Mouse (Mus musculus) layer of hippocampus, adult 2 months (tissue): Measurements from ENCODE around the gene Lenep. TPM values are rescaled to one million over a fixed set of nuclear protein-coding genes. Genes with fewer than 3 reads are reported as not detected.

ENCODE experiments used
- DNase-seq, 2 experiments: peaks; one replicate each; pipeline ENCODE4 v3.0.0; 2022; ENCODE audit warnings: low spot score in 2 of 2
- H3K27ac ChIP-seq: fragments of 200-600 bp; 2 replicates; pipeline ENCODE4 v1.8.1; 2022
- H3K4me3 ChIP-seq: fragments of 200-600 bp; 2 replicates; pipeline ENCODE4 v1.8.1; 2022; ENCODE audit warnings: mild to moderate bottlenecking
- CTCF ChIP-seq: fragments of 200-600 bp; conservative IDR thresholded peaks from 2 replicates; pipeline ENCODE4 v1.8.1; 2022; ENCODE audit warnings: antibody characterized with exemption, mild to moderate bottlenecking, moderate library complexity
- total RNA-seq, 2 experiments: library from RNA; stranded (reverse); gene quantifications; 2 replicates each; pipeline ENCODE4 v1.2.3; 2021

Gene Lenep
- total RNA-seq, 2 experiments from 2014 or later: 5.8 to 7.1 TPM

DNA sequence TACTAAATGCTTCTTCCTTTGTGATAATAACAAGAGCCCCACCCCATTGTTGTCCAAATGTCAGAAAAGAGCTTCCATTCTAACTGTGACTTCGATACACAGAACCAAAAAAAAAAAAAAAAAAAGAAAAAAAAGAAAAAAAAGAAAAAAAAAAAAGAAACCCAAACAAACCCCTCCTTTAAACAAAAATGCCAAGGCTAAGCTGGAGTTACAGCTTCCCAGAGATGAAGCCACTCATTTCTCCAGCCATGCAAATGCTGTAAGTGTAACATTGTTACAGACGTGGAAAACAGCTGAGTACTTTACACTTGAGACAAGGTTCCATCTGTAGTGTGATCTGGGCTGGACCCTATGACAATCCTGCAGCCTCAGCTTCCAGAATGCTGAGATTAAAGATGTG lies 14.5 kb upstream of the Lenep start:
- no peak for TF ChIP-seq CTCF
- DNase-seq: no peak
- Histone ChIP-seq H3K27ac (no peak overlapping the region), H3K4me3 (no peak overlapping the region)

DNA sequence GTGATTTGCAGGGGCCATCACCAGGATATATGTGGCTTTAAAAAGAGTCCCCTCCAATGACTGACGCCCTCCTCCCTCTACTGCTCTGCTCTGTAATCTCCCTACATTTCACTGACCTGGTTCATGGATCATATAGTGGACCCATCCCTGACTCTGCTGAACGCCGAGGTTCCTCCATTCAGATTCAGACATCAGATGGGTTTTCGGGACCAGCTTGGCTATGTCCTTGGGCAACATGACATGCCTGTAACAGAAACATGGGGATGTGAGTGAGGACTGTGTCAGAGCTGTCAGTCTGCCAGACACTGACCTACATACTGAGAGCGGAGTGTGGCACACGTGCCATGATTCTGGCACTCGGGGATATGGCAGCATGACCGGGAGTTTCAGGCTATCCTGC lies 13.6 kb upstream of the Lenep start:
- Histone ChIP-seq H3K27ac (no peak overlapping the region), H3K4me3 (no peak overlapping the region)
- no peak for DNase-seq
- TF ChIP-seq CTCF: no peak

DNA sequence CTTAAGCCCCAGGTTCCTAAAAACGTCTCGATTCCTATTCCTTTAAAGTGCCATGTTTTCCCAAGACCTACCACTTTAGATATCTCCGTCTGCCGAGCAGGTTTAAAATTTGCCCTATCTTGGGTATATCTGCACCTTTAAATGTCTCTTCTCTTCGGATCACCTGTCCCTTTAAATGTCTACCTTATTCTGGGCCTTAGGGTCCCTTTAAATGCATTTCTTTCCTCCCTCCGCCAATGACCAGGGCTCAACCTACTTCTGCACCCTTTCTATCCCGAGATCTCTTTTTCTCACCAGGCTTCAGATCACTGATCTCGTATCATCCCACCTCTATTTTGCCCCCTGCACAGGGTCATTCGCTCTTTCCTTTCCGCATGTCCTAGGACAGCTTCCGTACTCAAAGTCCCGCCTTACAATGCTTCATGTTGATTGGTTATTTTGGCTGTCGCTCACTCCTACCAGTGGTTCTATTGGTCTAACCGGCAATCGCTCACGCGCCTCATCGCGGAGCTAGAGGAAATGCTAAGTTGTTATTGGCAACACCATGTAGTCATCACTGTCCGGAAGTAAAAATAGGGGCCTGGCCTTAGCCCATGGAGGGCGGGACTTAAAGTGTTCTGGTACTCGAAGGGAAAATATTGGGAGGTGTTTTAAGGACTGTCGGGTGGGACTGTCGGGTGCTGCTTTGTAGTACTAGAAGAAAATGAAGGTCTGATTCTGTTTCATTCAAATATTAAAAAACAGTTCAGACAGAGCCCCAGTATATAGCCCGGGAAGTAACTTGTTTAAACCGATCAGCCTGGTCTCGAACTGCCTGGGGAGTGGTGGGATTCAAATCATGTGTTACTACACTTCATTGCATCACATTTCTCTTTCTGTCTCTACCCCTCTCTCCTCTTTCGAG lies 9.1 kb upstream of the Lenep start, which contains the start of gene Flad1:
Flad1 (minus strand) TSS at position 381 of the 904 bp plus-strand sequence.
- H3K4me3 ChIP-seq: peak within 1 kb of the TSS; percentile 56
- TF ChIP-seq CTCF: no peak
- H3K27ac ChIP-seq: peak within 1 kb of the TSS; percentile 89
- DNase-seq: peak; percentile 99

DNA sequence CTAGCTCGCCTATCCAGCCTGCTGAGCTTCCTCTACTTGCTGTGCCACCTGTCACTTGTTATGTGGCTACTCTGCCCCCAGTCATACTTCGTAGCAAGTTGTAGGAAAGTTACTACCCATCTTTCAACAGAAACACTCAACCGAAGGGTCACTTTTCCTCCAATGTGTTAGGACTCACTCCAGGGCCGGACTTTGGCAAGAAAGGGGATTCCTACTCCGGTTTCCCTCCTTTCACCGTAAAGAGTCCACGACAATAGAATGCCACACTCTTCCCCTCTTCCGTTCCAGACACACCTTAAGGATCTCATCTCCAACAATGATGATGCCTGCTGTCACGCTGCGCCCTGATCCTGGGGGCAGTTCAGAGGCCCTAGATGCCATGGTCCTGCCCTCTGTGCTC lies 8.3 kb upstream of the Lenep start:
- no peak for TF ChIP-seq CTCF
- no peak for DNase-seq
- Histone ChIP-seq H3K27ac (no peak overlapping the region), H3K4me3 (peak overlapping the region; percentile 56)

DNA sequence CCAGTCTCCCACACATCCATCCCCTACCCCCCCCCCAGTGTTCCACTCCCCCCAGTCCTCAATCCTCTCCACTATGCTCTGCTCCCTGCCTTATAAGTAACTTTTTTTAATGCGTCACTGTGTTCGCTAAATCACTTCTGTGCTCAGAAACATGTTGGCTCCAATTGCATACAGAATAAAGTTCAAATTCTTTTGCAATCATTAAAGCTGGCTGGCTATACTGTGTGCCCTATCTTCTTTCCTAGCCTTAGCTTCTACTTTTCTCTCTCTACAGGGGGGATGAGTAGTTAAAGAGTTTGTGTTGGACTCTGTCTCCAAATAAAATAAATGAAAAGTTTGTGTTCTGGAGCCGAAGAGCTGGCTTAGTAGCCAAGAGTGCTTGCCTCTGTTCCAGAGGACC lies 7.1 kb upstream of the Lenep start:
- H3K27ac ChIP-seq: no peak overlapping the region
- TF ChIP-seq CTCF: no peak
- no peak for DNase-seq
- no peak overlapping the region for H3K4me3 ChIP-seq

DNA sequence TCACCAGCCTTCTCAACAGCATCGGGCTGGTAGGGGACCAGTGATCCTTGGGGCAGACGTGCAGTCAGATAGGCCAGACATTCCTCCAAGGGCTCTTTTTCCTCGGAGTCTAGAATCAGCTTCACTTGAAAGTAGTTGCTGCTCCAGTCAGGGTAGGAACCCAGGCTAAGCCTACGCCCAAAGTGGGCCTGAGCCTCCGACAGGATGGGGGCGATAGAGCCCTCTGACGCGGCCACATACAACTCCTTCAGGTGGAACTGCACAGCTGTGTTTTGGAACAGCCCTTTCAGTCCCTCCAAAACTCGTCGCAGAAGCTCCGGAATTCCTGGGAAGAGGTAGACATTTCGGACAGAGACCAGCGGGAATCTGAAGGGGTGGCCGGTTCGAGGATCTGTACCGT lies 5.9 kb upstream of the Lenep start:
- no peak for TF ChIP-seq CTCF
- Histone ChIP-seq H3K4me3 (no peak overlapping the region), H3K27ac (no peak overlapping the region)
- no peak for DNase-seq

DNA sequence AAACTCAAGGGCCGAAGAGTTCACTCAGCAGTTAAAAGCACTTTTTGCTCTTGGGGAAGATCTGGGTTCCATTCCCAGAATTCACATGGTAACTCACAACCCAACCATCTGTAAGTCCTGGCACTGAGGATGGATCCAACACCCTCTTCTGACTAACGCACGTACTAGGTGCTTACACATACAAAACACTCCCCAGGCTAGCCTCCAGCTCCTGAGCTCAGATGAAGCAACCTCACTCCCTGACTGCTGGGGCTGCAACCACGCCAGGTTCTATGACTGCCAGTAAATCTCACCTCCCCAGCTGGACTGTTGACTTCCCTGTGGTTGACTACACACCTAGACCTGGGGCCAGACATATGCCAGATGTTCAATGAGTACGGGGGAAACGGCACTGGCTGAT lies 4.3 kb upstream of the Lenep start:
- peak overlapping the region; percentile 14; the same call in 1 of the 2 replicates for H3K27ac ChIP-seq
- no peak for TF ChIP-seq CTCF
- no peak for DNase-seq
- H3K4me3 ChIP-seq: no peak overlapping the region

DNA sequence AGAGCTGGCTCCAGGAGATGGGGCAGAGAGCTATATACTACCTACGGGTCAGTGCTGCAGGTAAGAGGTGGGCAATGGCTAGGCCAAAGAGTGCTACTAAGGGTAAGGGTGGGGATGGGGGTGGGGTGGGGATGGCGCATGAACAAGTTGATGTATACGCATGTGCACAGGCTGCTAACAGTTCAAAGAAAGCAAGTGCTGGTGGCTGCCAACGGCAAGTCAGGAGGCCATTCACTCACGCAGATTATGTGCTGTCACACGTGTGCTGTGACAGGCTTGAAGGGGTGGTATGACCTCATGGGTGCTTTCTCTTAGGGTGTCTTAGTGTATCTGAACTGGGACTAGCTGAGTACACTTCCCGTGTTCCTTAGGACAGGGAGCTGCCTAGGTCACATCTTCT lies 1.3 kb downstream of the Lenep start:
- Histone ChIP-seq H3K27ac (no peak overlapping the region), H3K4me3 (no peak overlapping the region)
- no peak for TF ChIP-seq CTCF
- DNase-seq: no peak

DNA sequence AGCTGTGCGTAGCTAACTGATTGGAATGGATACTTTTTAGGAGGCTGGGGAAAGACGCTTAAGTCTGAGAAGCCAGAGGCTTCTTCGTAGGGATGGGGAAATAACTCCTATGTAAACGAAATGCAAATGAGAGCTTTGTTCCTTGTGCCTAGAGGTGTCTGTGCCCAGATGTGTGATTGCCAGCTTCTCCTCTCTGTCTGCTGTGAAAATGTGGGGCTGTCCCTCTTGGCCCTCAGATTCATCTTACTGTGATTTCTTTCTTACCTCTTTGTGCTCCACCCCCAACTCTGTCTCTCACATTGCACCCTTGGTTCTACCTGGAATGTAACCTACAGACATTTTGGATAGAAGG lies 6.0 kb downstream of the Lenep start:
- 0 out of 2 replicates have a peak overlapping the region, but pooled peaks have one; percentile 19 for H3K27ac ChIP-seq
- peak overlapping the region; percentile 70 for H3K4me3 ChIP-seq
- no peak for DNase-seq
- no peak for TF ChIP-seq CTCF

DNA sequence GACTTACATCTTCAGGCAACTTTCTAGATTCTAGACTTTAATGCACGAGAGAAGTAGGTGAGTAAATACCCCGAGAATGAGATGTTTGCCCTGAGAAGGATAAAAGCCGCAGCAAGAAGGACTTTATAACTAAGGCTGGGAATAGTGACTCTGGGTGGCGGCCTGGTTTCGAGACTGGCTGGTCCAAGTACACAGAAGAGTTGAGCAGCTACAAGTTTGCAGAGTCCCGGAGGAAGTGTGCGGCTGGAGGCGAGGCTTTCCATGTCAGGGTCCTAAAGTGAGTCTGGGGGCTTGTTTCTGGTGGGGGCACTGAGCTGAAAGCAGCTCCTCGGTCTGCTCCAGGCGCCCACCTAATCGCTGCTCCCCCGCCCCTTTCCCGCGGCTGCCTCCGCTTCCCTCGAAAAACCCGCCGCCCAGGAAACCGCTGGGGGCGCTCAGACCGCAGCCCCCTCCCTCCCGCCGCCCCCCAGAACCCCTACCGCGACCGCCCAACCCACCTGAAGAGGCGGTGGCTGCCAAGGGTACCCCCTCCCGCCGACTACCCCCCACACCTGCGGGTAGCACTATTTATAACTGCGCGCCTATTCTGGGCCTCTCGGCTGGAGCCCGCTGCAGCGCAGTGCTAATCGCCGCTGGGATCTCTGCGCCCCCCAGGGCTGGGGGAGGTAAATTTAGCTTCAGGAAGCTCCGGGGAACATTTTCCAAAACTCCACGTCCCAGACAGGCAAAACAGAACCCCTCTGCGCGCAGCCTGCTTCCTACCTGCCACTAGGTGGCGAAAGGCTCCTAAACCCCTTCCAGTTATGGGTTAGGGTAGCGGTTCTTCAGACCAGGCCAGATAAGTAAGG lies 6.6 kb downstream of the Lenep start:
- peak overlapping the region; percentile 19; the same call in 1 of the 2 replicates for H3K27ac ChIP-seq
- peak; percentile 88 for TF ChIP-seq CTCF
- H3K4me3 ChIP-seq: peak overlapping the region; percentile 70
- DNase-seq: peak in 1 of 2 experiments; percentile 44

DNA sequence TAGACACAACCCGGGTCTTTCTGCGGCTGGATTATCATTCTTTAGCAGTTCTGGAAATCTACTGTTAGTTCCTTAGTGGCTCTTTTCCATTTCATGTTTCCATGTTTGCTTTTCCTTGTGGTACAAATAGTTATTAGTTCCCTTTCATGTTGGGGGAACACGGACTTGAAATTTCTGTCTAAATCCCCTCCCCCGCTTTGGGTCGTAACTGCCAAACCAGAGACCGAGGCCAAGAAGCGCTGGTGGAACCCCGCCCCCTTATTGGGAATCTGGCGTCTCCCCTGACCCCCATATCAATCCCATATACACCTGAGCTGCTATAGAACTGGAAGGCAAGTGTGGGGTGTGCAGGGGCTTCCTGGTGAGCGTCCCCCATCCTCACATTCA lies 7.2 kb downstream of the Lenep start:
- Histone ChIP-seq H3K4me3 (peak overlapping the region; percentile 70), H3K27ac (peak overlapping the region; percentile 94)
- DNase-seq: no peak
- no peak for TF ChIP-seq CTCF

DNA sequence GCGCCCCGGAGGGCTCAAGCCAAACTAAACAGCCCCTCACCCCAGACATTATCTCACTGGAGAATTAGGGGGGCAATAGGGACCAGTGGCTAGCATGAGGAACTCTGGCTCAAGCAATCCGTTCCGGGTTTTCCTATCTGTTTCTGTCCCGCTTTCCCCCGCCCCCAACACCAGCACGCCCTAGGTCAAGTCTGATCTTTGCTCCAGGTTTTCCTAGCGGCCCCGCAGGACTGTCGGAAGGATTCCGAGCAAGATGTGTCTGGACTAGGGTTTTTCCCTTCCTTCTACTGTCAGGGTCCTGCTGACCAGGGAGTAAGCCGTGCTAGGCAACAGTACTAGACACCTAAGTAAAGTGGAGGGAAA lies 7.7 kb downstream of the Lenep start:
- no peak for TF ChIP-seq CTCF
- H3K27ac ChIP-seq: peak overlapping the region; percentile 94
- peak; percentile 40 to 55 for DNase-seq
- peak overlapping the region; percentile 70 for H3K4me3 ChIP-seq
